Mouse (Mus musculus) heart, embryonic 12.5 days (tissue): Measurements from ENCODE around the gene Ifi35. TPM values are rescaled to one million over a fixed set of nuclear protein-coding genes. Genes with fewer than 3 reads are reported as not detected.
"Not testable (repeated sequence)": the region's sequence is repeated elsewhere in the genome, so short reads cannot be mapped to it uniquely, and the experiment has no call there.

Source experiments
- ATAC-seq: fragments of 200-750 bp; cut with Nextera tagmentation; 2 replicates; pipeline ENCODE4 v1.8.0; 2017; ENCODE audit warnings: moderate TSS enrichment, moderate library complexity; ENCODE audit not compliant: insufficient number of reproducible peaks, low FRiP score
- H3K27ac ChIP-seq: fragments of 300-500 bp; sonication (generic); 2 replicates; pipeline ENCODE4 v1.5.1; 2016; ENCODE audit warnings: mild to moderate bottlenecking, moderate library complexity; ENCODE audit not compliant: poor library complexity, severe bottlenecking
- H3K27me3 ChIP-seq: fragments of 300-500 bp; sonication (generic); replicated peaks from 2 replicates; pipeline ENCODE4 v1.6.1; 2016; ENCODE audit warnings: mild to moderate bottlenecking, moderate library complexity
- H3K36me3 ChIP-seq: fragments of 300-500 bp; sonication (generic); 2 replicates; pipeline ENCODE4 v1.6.1; 2016; ENCODE audit warnings: mild to moderate bottlenecking, moderate library complexity
- H3K4me1 ChIP-seq: fragments of 300-500 bp; sonication (generic); replicated peaks from 2 replicates; pipeline ENCODE4 v1.6.1; 2016; ENCODE audit warnings: mild to moderate bottlenecking
- H3K4me2 ChIP-seq: fragments of 300-500 bp; sonication (generic); 2 replicates; pipeline ENCODE4 v1.6.1; 2016; ENCODE audit warnings: mild to moderate bottlenecking, moderate library complexity
- H3K4me3 ChIP-seq: fragments of 300-500 bp; sonication (generic); 2 replicates; pipeline ENCODE4 v1.5.1; 2016; ENCODE audit warnings: mild to moderate bottlenecking
- H3K9ac ChIP-seq: fragments of 300-500 bp; sonication (generic); 2 replicates; pipeline ENCODE4 v1.6.1; 2016; ENCODE audit warnings: mild to moderate bottlenecking, moderate library complexity
- H3K9me3 ChIP-seq: fragments of 300-500 bp; sonication (generic); replicated peaks from 2 replicates; pipeline ENCODE4 v1.6.1; 2016; ENCODE audit warnings: mild to moderate bottlenecking, moderate library complexity
- WGBS: fragments of 180-500 bp; shearing (Covaris S2); methylation state at CpG from one replicate; pipeline ENCODE4 v1.1.7; 2016; 5-methylcytosine and 5-hydroxymethylcytosine counted together
- polyA plus RNA-seq: library from polyadenylated mRNA; unstranded; fragments of >200 nt; fragmentation: Nextera tagmentation; extraction: Ambion mirVana; gene quantifications from 2 replicates; pipeline ENCODE4 v1.2.1, GENCODE M21; 2016

Ifi35 gene
- polyA plus RNA-seq, 1 experiment from 2014 or later, result 11.5 TPM

DNA sequence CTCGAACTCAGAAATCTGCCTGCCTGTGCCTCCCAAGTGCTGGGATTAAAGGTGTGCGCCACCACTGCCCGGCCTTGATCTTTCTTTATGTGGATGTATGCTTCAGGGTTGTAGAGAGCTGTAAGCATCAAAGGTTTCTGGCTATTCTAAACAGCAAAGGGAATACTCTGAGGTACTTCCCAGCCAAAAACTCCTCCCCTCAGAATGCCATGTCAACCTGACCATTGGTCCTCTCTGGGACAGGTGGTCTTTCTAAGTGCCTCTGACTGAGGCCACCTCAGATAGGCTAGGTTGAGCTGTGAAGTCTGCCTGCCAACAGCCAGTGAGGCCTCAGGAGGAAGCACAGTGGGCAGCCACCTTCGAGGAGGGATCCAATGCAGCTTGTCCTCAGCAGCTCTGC lies 692 bp downstream of the Ifi35 start:
- Histone ChIP-seq H3K9me3 (no peaks in the 10 kb centered on the region), H3K36me3 (peaks cover 22% of the 10 kb centered on the region), H3K4me2 (peak overlapping the region; percentile 63), H3K27ac (no peak overlapping the region), H3K4me3 (peak overlapping the region; percentile 54), H3K27me3 (no peaks in the 10 kb centered on the region), H3K9ac (peak overlapping the region; percentile 57; the same call in 1 of the 2 replicates), H3K4me1 (peaks cover 34% of the 10 kb centered on the region)
- no peak for ATAC-seq
- WGBS, result 72% methylated on average over 4 of the region's 4 CpGs

- H3K9me3 ChIP-seq, H3K27ac ChIP-seq, H3K27me3 ChIP-seq, ATAC-seq, H3K9ac ChIP-seq, H3K4me3 ChIP-seq, H3K4me2 ChIP-seq: not testable (repeated sequence)
- H3K36me3 ChIP-seq, result peaks cover 15% of the 10 kb centered on the region
- peaks cover 30% of the 10 kb centered on the region for H3K4me1 ChIP-seq
- WGBS, result 82% methylated on average over 4 of the region's 4 CpGs
Observed at GRCm38 (mm10) chr11:101449596-101449995, 1.4 kb downstream of the Ifi35 start.

DNA sequence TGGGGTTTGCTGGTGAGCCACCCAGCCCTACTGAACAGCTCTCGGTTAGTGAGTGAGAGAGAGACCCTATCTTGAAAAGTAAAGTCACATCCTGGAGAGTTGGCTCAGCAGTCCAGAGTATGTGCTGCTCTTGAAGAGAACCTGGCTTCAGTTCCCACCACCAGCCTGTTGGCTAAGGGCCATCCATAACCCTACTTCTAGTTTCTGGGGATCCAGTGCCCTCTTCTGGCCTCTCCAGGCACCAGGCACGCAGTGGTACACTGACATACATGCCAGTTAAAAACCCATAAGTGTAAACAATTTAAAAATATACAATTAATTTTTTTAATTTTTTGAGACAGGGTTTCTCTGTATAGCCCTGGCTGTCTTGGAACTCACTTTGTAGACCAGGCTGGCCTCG lies 2.2 kb downstream of the Ifi35 start:
- WGBS, result 75% methylated on average over 3 of the region's 3 CpGs
- no peak overlapping the region for H3K4me3 ChIP-seq
- H3K4me2 ChIP-seq, result no peak overlapping the region
- H3K27ac ChIP-seq, result no peak overlapping the region
- H3K27me3 ChIP-seq, result no peaks in the 10 kb centered on the region
- H3K9ac ChIP-seq, result no peak overlapping the region
- H3K36me3 ChIP-seq, result peaks cover 9% of the 10 kb centered on the region
- no peaks in the 10 kb centered on the region for H3K9me3 ChIP-seq
- peaks cover 26% of the 10 kb centered on the region for H3K4me1 ChIP-seq
- ATAC-seq, result no peak

- no peak for ATAC-seq
- WGBS, result 93% methylated on average over 10 of the region's 10 CpGs
- Histone ChIP-seq H3K4me3 (no peak overlapping the region), H3K27me3 (no peaks in the 10 kb centered on the region), H3K4me1 (peaks cover 26% of the 10 kb centered on the region), H3K27ac (no peak overlapping the region), H3K9me3 (no peaks in the 10 kb centered on the region), H3K36me3 (peaks cover 5% of the 10 kb centered on the region; the same call in 1 of the 2 replicates), H3K9ac (no peak overlapping the region), H3K4me2 (no peak overlapping the region)
Observed at GRCm38 (mm10) chr11:101451536-101451935, 3.3 kb downstream of the Ifi35 start.

GRCm38 (mm10) chr11:101452093-101452774 lies 4.0 kb downstream of the Ifi35 start:
- H3K27me3 ChIP-seq, result no peaks in the 10 kb centered on the region
- WGBS, result 56% methylated on average over 10 of the region's 10 CpGs
- ATAC-seq, result no peak
- peaks cover 26% of the 10 kb centered on the region for H3K4me1 ChIP-seq
- H3K27ac ChIP-seq, result no peak overlapping the region
- no peak overlapping the region for H3K4me3 ChIP-seq
- peaks cover 12% of the 10 kb centered on the region for H3K36me3 ChIP-seq
- H3K9ac ChIP-seq, result no peak overlapping the region
- no peak overlapping the region for H3K4me2 ChIP-seq
- H3K9me3 ChIP-seq, result no peaks in the 10 kb centered on the region

GRCm38 (mm10) chr11:101454702-101455101 lies 6.5 kb downstream of the Ifi35 start:
- H3K4me3 ChIP-seq, result no peak overlapping the region
- 64% methylated on average over 6 of the region's 6 CpGs for WGBS
- H3K27me3 ChIP-seq, result no peaks in the 10 kb centered on the region

GRCm38 (mm10) chr11:101455627-101456026 lies 7.4 kb downstream of the Ifi35 start:
- no peak overlapping the region for H3K27ac ChIP-seq
- H3K9ac ChIP-seq, result no peak overlapping the region
- 91% methylated on average over 7 of the region's 7 CpGs for WGBS
- no peaks in the 10 kb centered on the region for H3K9me3 ChIP-seq
- no peak overlapping the region for H3K4me3 ChIP-seq
- no peaks in the 10 kb centered on the region for H3K27me3 ChIP-seq
- H3K4me2 ChIP-seq, result no peak overlapping the region
- H3K4me1 ChIP-seq, result peaks cover 19% of the 10 kb centered on the region
- no peak for ATAC-seq
- peaks cover 45% of the 10 kb centered on the region for H3K36me3 ChIP-seq

More at GRCm38 (mm10) chr11:101454702-101455101, 6.5 kb downstream of the Ifi35 start:
- no peak overlapping the region for H3K27ac ChIP-seq
- no peak for ATAC-seq
- no peaks in the 10 kb centered on the region for H3K9me3 ChIP-seq
- no peak overlapping the region for H3K9ac ChIP-seq
- H3K36me3 ChIP-seq, result peaks cover 36% of the 10 kb centered on the region
- peaks cover 13% of the 10 kb centered on the region for H3K4me1 ChIP-seq
- H3K4me2 ChIP-seq, result no peak overlapping the region

DNA sequence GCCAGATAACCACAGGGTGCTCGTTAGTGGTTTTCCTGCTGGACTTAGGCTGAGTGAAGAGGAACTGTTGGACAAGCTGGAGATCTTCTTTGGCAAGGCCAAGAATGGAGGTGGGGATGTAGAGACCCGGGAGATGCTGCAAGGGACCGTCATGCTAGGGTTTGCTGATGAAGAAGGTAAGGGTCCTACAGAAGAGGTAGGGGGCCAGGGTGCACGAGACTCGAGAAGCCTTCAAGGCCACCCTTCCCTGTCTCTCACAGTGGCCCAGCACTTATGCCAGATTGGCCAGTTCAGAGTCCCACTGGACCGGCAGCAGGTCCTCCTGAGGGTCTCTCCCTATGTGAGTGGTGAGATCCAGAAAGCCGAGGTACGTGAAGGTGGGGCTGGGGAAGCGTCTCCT lies 9.4 kb downstream of the Ifi35 start:
- H3K9me3 ChIP-seq, result no peaks in the 10 kb centered on the region
- peaks cover 64% of the 10 kb centered on the region for H3K36me3 ChIP-seq
- no peak overlapping the region for H3K27ac ChIP-seq
- no peak overlapping the region for H3K4me3 ChIP-seq
- ATAC-seq, result no peak
- H3K4me2 ChIP-seq, result no peak overlapping the region
- H3K4me1 ChIP-seq, result peaks cover 16% of the 10 kb centered on the region
- no peak overlapping the region for H3K9ac ChIP-seq
- 87% methylated on average over 9 of the region's 9 CpGs for WGBS
- H3K27me3 ChIP-seq, result no peaks in the 10 kb centered on the region

DNA sequence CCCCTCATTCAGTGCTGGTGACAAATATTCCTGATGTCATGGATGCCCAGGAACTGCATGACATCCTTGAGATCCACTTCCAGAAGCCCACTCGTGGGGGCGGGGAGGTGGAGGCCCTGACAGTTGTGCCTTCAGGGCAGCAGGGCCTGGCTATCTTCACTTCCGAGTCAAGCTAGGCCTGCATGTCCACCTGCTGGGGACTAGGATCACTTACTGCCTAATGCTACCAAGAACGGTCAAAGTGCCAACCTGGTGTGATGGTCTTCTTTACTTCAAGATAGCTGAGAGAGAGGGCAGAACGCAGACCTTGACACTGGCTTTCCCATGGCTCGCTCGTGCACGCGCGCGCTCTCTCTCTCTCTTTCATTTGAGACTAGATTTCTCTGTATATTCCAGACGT lies 10.0 kb downstream of the Ifi35 start:
- H3K27me3 ChIP-seq, result no peaks in the 10 kb centered on the region
- H3K4me3 ChIP-seq, result no peak overlapping the region
- H3K36me3 ChIP-seq, result peaks cover 65% of the 10 kb centered on the region
- no peak overlapping the region for H3K9ac ChIP-seq
- H3K27ac ChIP-seq, result no peak overlapping the region
- WGBS, result 83% methylated on average over 12 of the region's 12 CpGs
- H3K4me1 ChIP-seq, result peaks cover 22% of the 10 kb centered on the region
- no peaks in the 10 kb centered on the region for H3K9me3 ChIP-seq
- no peak overlapping the region for H3K4me2 ChIP-seq
- no peak for ATAC-seq

DNA sequence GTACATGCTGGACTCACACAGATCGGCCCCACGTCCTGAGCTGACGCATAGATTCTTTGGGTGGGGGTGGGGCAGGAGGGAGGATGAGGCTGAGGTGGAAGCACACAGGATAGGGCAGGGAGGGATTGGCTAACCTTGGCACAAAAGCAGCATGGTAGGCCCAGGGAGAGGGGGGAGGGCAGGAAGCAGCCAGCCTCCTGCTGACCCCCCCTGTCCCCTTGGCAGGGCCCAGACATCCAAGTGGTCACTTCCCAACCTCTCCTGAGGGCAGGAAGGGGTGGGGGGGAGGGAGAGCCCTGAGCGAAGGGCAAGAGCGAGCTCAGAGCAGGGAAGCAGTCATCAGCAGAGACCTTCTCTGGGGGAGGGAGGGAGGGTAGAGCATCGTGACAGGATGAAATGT lies 11.5 kb downstream of the Ifi35 start:
- 0 out of 2 replicates have a peak overlapping the region, but pooled peaks have one; percentile 9 for H3K9ac ChIP-seq
- H3K27ac ChIP-seq, result no peak overlapping the region
- peaks cover 65% of the 10 kb centered on the region for H3K36me3 ChIP-seq
- no peaks in the 10 kb centered on the region for H3K27me3 ChIP-seq
- no peak overlapping the region for H3K4me2 ChIP-seq
- no peaks in the 10 kb centered on the region for H3K9me3 ChIP-seq
- H3K4me1 ChIP-seq, result peaks cover 33% of the 10 kb centered on the region
- no peak for ATAC-seq
- H3K4me3 ChIP-seq, result no peak overlapping the region
- WGBS, result 48% methylated on average over 6 of the region's 6 CpGs

DNA sequence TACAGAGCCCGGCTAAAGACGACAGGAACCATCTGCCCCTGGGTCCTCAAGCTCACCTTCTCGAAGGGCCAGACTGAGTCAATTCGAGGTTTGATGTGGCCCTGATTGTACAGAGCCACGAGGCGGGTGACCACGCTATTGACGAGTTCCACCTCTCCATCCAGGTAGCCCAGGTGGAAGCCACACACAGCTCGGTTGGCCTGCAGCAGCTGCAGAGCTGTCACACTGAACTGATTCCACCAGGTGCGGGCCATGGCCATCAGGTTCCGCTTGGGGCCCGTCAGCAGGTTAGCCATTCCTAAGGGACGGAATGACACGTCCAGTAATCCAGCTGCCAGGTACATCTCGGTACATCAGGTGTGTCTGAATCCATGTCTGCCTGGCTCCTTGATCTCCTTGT lies 12.1 kb downstream of the Ifi35 start:
- Histone ChIP-seq H3K36me3 (peaks cover 65% of the 10 kb centered on the region), H3K4me1 (peaks cover 35% of the 10 kb centered on the region), H3K4me3 (no peak overlapping the region), H3K9ac (no peak overlapping the region), H3K4me2 (no peak overlapping the region), H3K9me3 (no peaks in the 10 kb centered on the region), H3K27me3 (no peaks in the 10 kb centered on the region), H3K27ac (no peak overlapping the region)
- ATAC-seq, result no peak
- WGBS, result 84% methylated on average over 15 of the region's 15 CpGs

- no peak for ATAC-seq
- Histone ChIP-seq H3K4me1 (peaks cover 41% of the 10 kb centered on the region), H3K9me3 (no peaks in the 10 kb centered on the region), H3K9ac (no peak overlapping the region), H3K4me2 (no peak overlapping the region), H3K27me3 (no peaks in the 10 kb centered on the region), H3K36me3 (peaks cover 54% of the 10 kb centered on the region), H3K27ac (no peak overlapping the region), H3K4me3 (no peak overlapping the region)
- 88% methylated on average over 14 of the region's 14 CpGs for WGBS
Observed at GRCm38 (mm10) chr11:101462141-101462540, 13.9 kb downstream of the Ifi35 start.
